ENCODE assay signal across 8 mouse cellular contexts in the genomic region with DNA sequence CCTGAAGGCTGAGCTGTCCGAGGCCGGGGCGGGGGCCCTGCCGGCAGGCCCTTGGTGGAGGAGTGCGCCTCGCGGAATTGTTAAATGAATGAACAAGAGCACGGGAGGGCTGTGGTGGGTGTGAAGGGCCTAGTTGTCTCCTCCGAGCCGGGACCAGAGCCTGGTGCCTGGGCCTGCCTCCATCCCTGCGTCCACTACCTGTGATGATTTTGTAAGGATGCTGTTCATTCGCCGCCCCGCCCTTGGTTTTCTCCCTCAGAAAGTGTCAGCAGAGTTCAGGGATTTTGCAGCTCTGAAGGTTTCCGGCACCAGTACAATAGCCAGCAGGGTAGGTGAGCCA. TPM values are rescaled to one million over a fixed set of nuclear protein-coding genes. Genes with fewer than 3 reads are reported as not detected.
DNase-seq lines count a peak whose midpoint lies in the region; ATAC-seq and TF ChIP-seq lines count a peak whose summit lies in the region.

No protein-coding gene starts in this region.

- peak; percentile 72 for ATAC-seq in lung, embryonic 14.5 days (ENCODE audit: insufficient read depth)
- ATAC-seq in forebrain, embryonic 16.5 days: peak; percentile 70
- ATAC-seq in limb, embryonic 11.5 days (ENCODE audit: insufficient number of reproducible peaks, low FRiP score, low TSS enrichment, low read depth): peak; percentile 45

- no peaks in the 10 kb centered on the region for H3K4me1 ChIP-seq in lung, embryonic 14.5 days (ENCODE audit: insufficient read depth)
- H3K4me1 ChIP-seq in MEL (ENCODE audit: control insufficient read depth in 1 of 2, insufficient read depth in 2 of 2, low read length in 2 of 2): peaks cover 8 to 10% of the 10 kb centered on the region in 2 experiments
- peaks cover 15% of the 10 kb centered on the region for H3K4me1 ChIP-seq in forebrain, embryonic 16.5 days (replicated peaks; ENCODE audit: control insufficient read depth, insufficient read depth, low read length)
- no peaks in the 10 kb centered on the region for H3K4me1 ChIP-seq in limb, embryonic 11.5 days (ENCODE audit: control insufficient read depth, insufficient read depth, low read length)

- 0% methylated on average over 15 of the region's 15 CpGs for WGBS in lung, embryonic 14.5 days
- whole genome bisulfite sequencing in forebrain, embryonic 16.5 days: 0% methylated on average over 15 of the region's 15 CpGs
- under 1% methylated on average over 15 of the region's 15 CpGs for WGBS in limb, embryonic 11.5 days

- TF ChIP-seq POLR2A in MEL (IDR thresholded peaks at IDR 0.05; ENCODE audit: control insufficient read depth in 1 of 2, insufficient read depth in 1 of 2, low read depth in 1 of 2, low read length in 2 of 2, poor library complexity in 1 of 2): no peak

- no peaks in the 10 kb centered on the region for H3K9me3 ChIP-seq in lung, embryonic 14.5 days (ENCODE audit: low read depth, low read length)
- H3K9me3 ChIP-seq in MEL (replicated peaks; ENCODE audit: insufficient read depth, low read length): no peaks in the 10 kb centered on the region
- no peaks in the 10 kb centered on the region for H3K9me3 ChIP-seq in forebrain, embryonic 16.5 days (ENCODE audit: control insufficient read depth, low read length)
- H3K9me3 ChIP-seq in limb, embryonic 11.5 days (ENCODE audit: control insufficient read depth, low read length): no peaks in the 10 kb centered on the region

- H3K79me2 ChIP-seq in MEL (ENCODE audit: control insufficient read depth, insufficient read depth, low read length, poor library complexity): peaks cover 46% of the 10 kb centered on the region

- peak overlapping the region; percentile 87 for H3K27ac ChIP-seq in lung, embryonic 14.5 days (ENCODE audit: low read depth)
- peak overlapping the region; percentile 54 for H3K27ac ChIP-seq in MEL (ENCODE audit: control insufficient read depth, low read depth, low read length)
- H3K27ac ChIP-seq in forebrain, embryonic 16.5 days (ENCODE audit: low read length): peak overlapping the region; percentile 61
- H3K27ac ChIP-seq in limb, embryonic 11.5 days (replicated peaks; ENCODE audit: low read depth, low read length): peak overlapping the region; percentile 75

- peak; percentile 45 for DNase-seq in lung, embryonic 14.5 days
- no peak for DNase-seq in lung, postnatal 10 days
- peak; percentile 60 for DNase-seq in MEL (ENCODE audit: low read depth, low spot score)
- peak; percentile 22 for DNase-seq in c-Kit-positive CD71-positive TER-119-negative erythroid progenitor cells, embryonic 14.5 days (ENCODE audit: low read depth)
- DNase-seq in limb, embryonic 11.5 days (ENCODE audit: low spot score): no peak
- peak; percentile 58 for DNase-seq in naive thymus-derived CD4-positive, alpha-beta T cell, adult 2 months (ENCODE audit: low read depth)
- DNase-seq in urinary bladder, adult 2 months (ENCODE audit: low spot score): no peak

- no peaks in the 10 kb centered on the region for H3K27me3 ChIP-seq in lung, embryonic 14.5 days (ENCODE audit: insufficient read depth, low read length)
- no peaks in the 10 kb centered on the region for H3K27me3 ChIP-seq in MEL (ENCODE audit: control insufficient read depth in 1 of 2, insufficient read depth in 2 of 2, low read length in 2 of 2)
- no peaks in the 10 kb centered on the region for H3K27me3 ChIP-seq in forebrain, embryonic 16.5 days (replicated peaks; ENCODE audit: control insufficient read depth, insufficient read depth, low read length)
- no peaks in the 10 kb centered on the region for H3K27me3 ChIP-seq in limb, embryonic 11.5 days (ENCODE audit: control insufficient read depth, insufficient read depth, low read length)

- H3K4me2 ChIP-seq in lung, embryonic 14.5 days: peak overlapping the region; percentile 75
- peak overlapping the region; percentile 86 for H3K4me2 ChIP-seq in forebrain, embryonic 16.5 days (ENCODE audit: low read length)
- H3K4me2 ChIP-seq in limb, embryonic 11.5 days (ENCODE audit: low read depth, severe bottlenecking): peak overlapping the region; percentile 63

- TF ChIP-seq RAD21 in MEL (IDR thresholded peaks at IDR 0.05; ENCODE audit: low read depth, low read length): no peak

- no peak for TF ChIP-seq CTCF in lung, embryonic 14.5 days (IDR thresholded peaks at IDR 0.05; ENCODE audit: low read depth)
- no peak for TF ChIP-seq CTCF in MEL (IDR thresholded peaks at IDR 0.05 in 2 of 3, conservative IDR thresholded peaks at IDR 0.05 in 1 of 3; ENCODE audit: control insufficient read depth in 1 of 3, insufficient read depth in 1 of 3, low read depth in 2 of 3, low read length in 3 of 3, poor library complexity in 1 of 3, severe bottlenecking in 1 of 3)

- no peak for TF ChIP-seq EP300 in MEL (IDR thresholded peaks at IDR 0.05; ENCODE audit: low read depth in 1 of 2, low read length in 2 of 2)

- peak overlapping the region; percentile 99 for H3K4me3 ChIP-seq in lung, embryonic 14.5 days (ENCODE audit: low read depth, low read length)
- H3K4me3 ChIP-seq in MEL (ENCODE audit: control insufficient read depth in 1 of 2, insufficient read depth in 1 of 2, low read depth in 2 of 2, low read length in 2 of 2): peak overlapping the region; percentile 63 to 74
- H3K4me3 ChIP-seq in forebrain, embryonic 16.5 days (replicated peaks; ENCODE audit: low read length): peak overlapping the region; percentile 70
- H3K4me3 ChIP-seq in limb, embryonic 11.5 days (ENCODE audit: low read depth, low read length): peak overlapping the region; percentile 93

- peak overlapping the region; percentile 96 for H3K9ac ChIP-seq in lung, embryonic 14.5 days
- peak overlapping the region; percentile 96 for H3K9ac ChIP-seq in MEL (ENCODE audit: control insufficient read depth, low read depth, low read length, poor library complexity, severe bottlenecking)
- peak overlapping the region; percentile 96 for H3K9ac ChIP-seq in forebrain, embryonic 16.5 days (replicated peaks; ENCODE audit: low read depth, low read length)
- peak overlapping the region; percentile 97 for H3K9ac ChIP-seq in limb, embryonic 11.5 days (ENCODE audit: low read length)

- H3K36me3 ChIP-seq in lung, embryonic 14.5 days (ENCODE audit: insufficient read depth): peaks cover 8% of the 10 kb centered on the region; the same call in 1 of the 2 replicates
- H3K36me3 ChIP-seq in MEL (ENCODE audit: control insufficient read depth in 1 of 2, insufficient read depth in 2 of 2, low read length in 2 of 2): peaks cover 2 to 10% of the 10 kb centered on the region in 2 experiments; a peak in 3 of 4 replicates
- no peaks in the 10 kb centered on the region for H3K36me3 ChIP-seq in forebrain, embryonic 16.5 days (ENCODE audit: control insufficient read depth, insufficient read depth)
- H3K36me3 ChIP-seq in limb, embryonic 11.5 days (ENCODE audit: control insufficient read depth, insufficient read depth, low read length): peaks cover 4% of the 10 kb centered on the region; the same call in 1 of the 2 replicates

TF ChIP-seq in MEL, 35 proteins besides CTCF, POLR2A, EP300 and RAD21:
- TF ChIP-seq E2F4 (IDR thresholded peaks at IDR 0.05; ENCODE audit: borderline replicate concordance, low read depth, low read length): no peak
- TF ChIP-seq ZC3H11A (IDR thresholded peaks at IDR 0.05; ENCODE audit: low read depth, low read length): no peak
- TF ChIP-seq MAX (IDR thresholded peaks at IDR 0.05; ENCODE audit: low read length): no peak
- TF ChIP-seq TBP (IDR thresholded peaks at IDR 0.05; ENCODE audit: low read depth, low read length): no peak

RNA-seq across cellular contexts. Expression of a gene that starts 0.6 kb away (rescaled TPM):
- polyA plus RNA-seq in lung, embryonic 14.5 days (2014; fragmentation: Nextera tagmentation; extraction: Ambion mirVana): 96.3 and 106 TPM in 2 replicates
- total RNA-seq in MEL (2012; rRNA removed): 57.1 and 64.7 TPM in 2 replicates
- 10 to 100 TPM; 44.0 to 45.3 TPM for polyA plus RNA-seq in MEL (2012; ENCODE audit: insufficient read depth in 1 of 2, insufficient read length in 2 of 2, low read depth in 1 of 2, low replicate concordance in 2 of 2, missing spikeins in 1 of 2)
- 133 and 141 TPM in 2 replicates for polyA plus RNA-seq in forebrain, embryonic 16.5 days (2015; fragmentation: Nextera tagmentation; extraction: Ambion mirVana)
- polyA plus RNA-seq in limb, embryonic 11.5 days (2014; fragmentation: Nextera tagmentation; extraction: Ambion mirVana): 105 and 111 TPM in 2 replicates
- polyA plus RNA-seq in urinary bladder, adult 2 months (2012; rRNA removed): 19.6 and 22.9 TPM in 2 replicates

Comparison
In these comparisons a context has a peak if more than half of its experiments do, and no peak if none do; other contexts are left out.
1. DNase-seq: peak in lung, embryonic 14.5 days (single experiment), MEL (single experiment), c-Kit-positive CD71-positive TER-119-negative erythroid progenitor cells, embryonic 14.5 days (single experiment) and naive thymus-derived CD4-positive, alpha-beta T cell, adult 2 months (single experiment); none in lung, postnatal 10 days (single experiment), limb, embryonic 11.5 days (single experiment) and urinary bladder, adult 2 months (single experiment).
2. Peak in every context shown above with its lines, with median percentiles within 50 percentile points of each other: ATAC-seq, H3K27ac ChIP-seq, H3K4me2 ChIP-seq, H3K4me3 ChIP-seq and H3K9ac ChIP-seq.